Mouse (Mus musculus): ENCODE measurements around the gene Pxdc1. TPM values are rescaled to one million over a fixed set of nuclear protein-coding genes. Genes with fewer than 3 reads are reported as not detected.

The Pxdc1 gene
- total and polyA plus RNA-seq, 2 experiments from 2014 or later = 11.3 to 25.2 TPM

GRCm38 (mm10) chr13:34683762-34684488, 30.6 kb upstream of the Pxdc1 start:
- 93% methylated on average over 18 of the region's 18 CpGs for WGBS

GRCm38 (mm10) chr13:34683270-34683669, 30.0 kb upstream of the Pxdc1 start:
- no peak overlapping the region for H3K27ac ChIP-seq
- H3K9ac ChIP-seq (replicated peaks; ENCODE audit: low read length) = no peak overlapping the region
- ATAC-seq (no peak), DNase-seq (ENCODE audit: low spot score) (no peak)
- no peak for TF ChIP-seq CTCF (IDR thresholded peaks at IDR 0.05; ENCODE audit: low read depth)
- H3K4me1 ChIP-seq (ENCODE audit: insufficient read depth, low read length) = no peaks in the 10 kb centered on the region
- H3K4me2 ChIP-seq (ENCODE audit: low read depth, low read length) = no peak overlapping the region
- no peaks in the 10 kb centered on the region for H3K36me3 ChIP-seq (ENCODE audit: insufficient read depth, low read length)
- WGBS = 92% methylated on average over 9 of the region's 9 CpGs
- no peaks in the 10 kb centered on the region for H3K9me3 ChIP-seq (ENCODE audit: low read length)
- H3K27me3 ChIP-seq (ENCODE audit: insufficient read depth, low read length) = no peaks in the 10 kb centered on the region
- H3K4me3 ChIP-seq (ENCODE audit: low read length) = no peak overlapping the region

More at GRCm38 (mm10) chr13:34683762-34684488, 30.6 kb upstream of the Pxdc1 start:
- no peak for TF ChIP-seq CTCF (IDR thresholded peaks at IDR 0.05; ENCODE audit: low read depth)
- no peak overlapping the region for H3K9ac ChIP-seq (replicated peaks; ENCODE audit: low read length)
- H3K36me3 ChIP-seq (ENCODE audit: insufficient read depth, low read length) = no peaks in the 10 kb centered on the region
- no peak overlapping the region for H3K4me2 ChIP-seq (ENCODE audit: low read depth, low read length)
- DNase-seq (ENCODE audit: low spot score) = no peak
- H3K9me3 ChIP-seq (ENCODE audit: low read length) = no peaks in the 10 kb centered on the region
- H3K27ac ChIP-seq = no peak overlapping the region
- no peak for ATAC-seq
- no peaks in the 10 kb centered on the region for H3K27me3 ChIP-seq (ENCODE audit: insufficient read depth, low read length)
- no peak overlapping the region for H3K4me3 ChIP-seq (ENCODE audit: low read length)
- H3K4me1 ChIP-seq (ENCODE audit: insufficient read depth, low read length) = no peaks in the 10 kb centered on the region

DNA sequence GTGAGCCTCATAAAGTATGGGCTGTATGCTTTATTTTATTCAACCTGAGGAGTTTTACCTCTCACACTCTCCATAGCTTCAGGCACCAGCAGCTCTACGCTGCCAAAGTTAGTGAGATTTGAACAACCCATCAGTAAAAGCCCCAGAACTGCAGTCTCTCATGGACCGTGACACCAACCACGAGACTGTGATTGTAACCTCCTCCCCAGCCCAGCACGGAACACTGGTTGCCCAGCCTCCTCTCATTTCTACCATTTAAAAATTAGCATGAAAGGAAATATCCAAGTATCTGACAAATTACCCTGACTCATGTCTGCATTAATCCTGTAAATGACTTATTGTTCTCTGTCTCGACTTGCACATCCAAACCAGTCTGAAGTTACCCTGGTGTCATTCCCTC, 23.2 kb upstream of the Pxdc1 start:
- H3K4me2 ChIP-seq (ENCODE audit: low read depth, low read length) = no peak overlapping the region
- TF ChIP-seq CTCF (IDR thresholded peaks at IDR 0.05; ENCODE audit: low read depth) = no peak
- DNase-seq (ENCODE audit: low spot score) = no peak
- no peak overlapping the region for H3K4me3 ChIP-seq (ENCODE audit: low read length)
- H3K36me3 ChIP-seq (ENCODE audit: insufficient read depth, low read length) = no peaks in the 10 kb centered on the region
- H3K4me1 ChIP-seq (ENCODE audit: insufficient read depth, low read length) = peaks cover 12% of the 10 kb centered on the region
- 33% methylated on average over 5 of the region's 5 CpGs for WGBS
- H3K27ac ChIP-seq = no peak overlapping the region
- no peaks in the 10 kb centered on the region for H3K9me3 ChIP-seq (ENCODE audit: low read length)
- no peak overlapping the region for H3K9ac ChIP-seq (replicated peaks; ENCODE audit: low read length)
- H3K27me3 ChIP-seq (ENCODE audit: insufficient read depth, low read length) = no peaks in the 10 kb centered on the region
- ATAC-seq = no peak

- H3K36me3 ChIP-seq (ENCODE audit: insufficient read depth, low read length) = no peaks in the 10 kb centered on the region
- peak; percentile 48 for DNase-seq (ENCODE audit: low spot score)
- H3K4me3 ChIP-seq (ENCODE audit: low read length) = no peak overlapping the region
- peak; percentile 63; the same call in 1 of the 2 replicates for ATAC-seq
- no peaks in the 10 kb centered on the region for H3K27me3 ChIP-seq (ENCODE audit: insufficient read depth, low read length)
- H3K4me1 ChIP-seq (ENCODE audit: insufficient read depth, low read length) = peaks cover 12% of the 10 kb centered on the region
- TF ChIP-seq CTCF (IDR thresholded peaks at IDR 0.05; ENCODE audit: low read depth) = no peak
- peak overlapping the region; percentile 51; the same call in 1 of the 2 replicates for H3K27ac ChIP-seq
- H3K9ac ChIP-seq (replicated peaks; ENCODE audit: low read length) = no peak overlapping the region
- 12% methylated on average over 7 of the region's 7 CpGs for WGBS
- no peaks in the 10 kb centered on the region for H3K9me3 ChIP-seq (ENCODE audit: low read length)
- peak overlapping the region; percentile 33 for H3K4me2 ChIP-seq (ENCODE audit: low read depth, low read length)
Measured at GRCm38 (mm10) chr13:34675847-34676383, 22.6 kb upstream of the Pxdc1 start.

- Histone ChIP-seq H3K9me3 (ENCODE audit: low read length) (no peaks in the 10 kb centered on the region), H3K27me3 (ENCODE audit: insufficient read depth, low read length) (no peaks in the 10 kb centered on the region), H3K27ac (no peak overlapping the region), H3K4me2 (ENCODE audit: low read depth, low read length) (no peak overlapping the region), H3K9ac (replicated peaks; ENCODE audit: low read length) (no peak overlapping the region), H3K4me3 (ENCODE audit: low read length) (no peak overlapping the region), H3K4me1 (ENCODE audit: insufficient read depth, low read length) (peaks cover 17% of the 10 kb centered on the region), H3K36me3 (ENCODE audit: insufficient read depth, low read length) (no peaks in the 10 kb centered on the region)
- DNase-seq (ENCODE audit: low spot score) (no peak), ATAC-seq (no peak)
- WGBS = 89% methylated on average over 5 of the region's 5 CpGs
- no peak for TF ChIP-seq CTCF (IDR thresholded peaks at IDR 0.05; ENCODE audit: low read depth)
Measured at GRCm38 (mm10) chr13:34673354-34673753, 20.1 kb upstream of the Pxdc1 start.

DNA sequence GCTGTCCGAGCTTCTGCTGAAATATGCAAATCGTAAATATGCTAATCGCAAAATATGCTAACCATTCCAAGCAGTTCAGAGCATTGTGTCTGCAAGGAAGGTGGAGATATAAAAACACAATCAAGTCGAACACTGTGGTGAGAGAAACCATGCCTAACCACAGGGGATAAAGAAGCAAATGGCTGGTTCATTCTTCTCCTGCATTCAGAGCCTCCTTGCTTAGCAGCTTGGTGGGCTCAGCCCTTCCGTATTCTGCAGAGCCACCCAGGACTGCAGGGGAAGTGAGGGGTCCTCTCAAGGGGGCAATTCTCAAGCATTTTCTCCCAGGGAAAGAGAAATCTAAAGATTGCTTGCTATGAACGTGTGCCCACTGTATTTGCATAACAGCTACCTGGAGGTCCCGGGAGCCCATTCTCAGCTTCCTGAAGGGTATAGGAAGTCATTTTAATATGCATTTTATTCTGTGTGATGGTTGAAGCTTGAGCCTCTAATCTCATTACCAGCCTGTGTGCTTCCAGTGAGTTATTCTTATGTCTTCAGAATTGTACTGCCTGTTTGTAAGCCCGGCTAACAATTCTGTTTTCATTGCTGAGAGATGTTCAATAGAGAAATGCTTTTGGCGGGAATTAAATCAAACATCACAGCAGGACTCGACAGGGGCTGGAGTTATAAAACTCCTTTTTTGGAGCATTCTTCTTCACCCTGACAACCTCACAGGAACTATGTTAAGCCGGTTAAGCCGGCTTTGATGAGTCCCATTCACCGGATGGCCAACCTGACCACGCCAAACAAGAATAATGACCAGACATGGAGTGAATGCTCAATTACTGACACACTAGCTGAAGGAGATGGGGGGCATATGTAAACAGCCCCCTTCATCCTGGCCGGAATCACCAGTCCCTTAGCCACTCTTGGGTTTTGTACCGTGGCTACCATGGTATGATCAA, 16.9 kb upstream of the Pxdc1 start:
- WGBS = 28% methylated on average over 16 of the region's 16 CpGs
- Histone ChIP-seq H3K4me1 (ENCODE audit: insufficient read depth, low read length) (peaks cover 5% of the 10 kb centered on the region), H3K9me3 (ENCODE audit: low read length) (no peaks in the 10 kb centered on the region), H3K27ac (no peak overlapping the region; the same call in 1 of the 2 replicates), H3K4me3 (ENCODE audit: low read length) (no peak overlapping the region), H3K4me2 (ENCODE audit: low read depth, low read length) (0 out of 2 replicates have a peak overlapping the region, but pooled peaks have one; percentile 0), H3K9ac (replicated peaks; ENCODE audit: low read length) (no peak overlapping the region), H3K27me3 (ENCODE audit: insufficient read depth, low read length) (no peaks in the 10 kb centered on the region), H3K36me3 (ENCODE audit: insufficient read depth, low read length) (no peaks in the 10 kb centered on the region)
- ATAC-seq (peak; percentile 40; the same call in 1 of the 2 replicates), DNase-seq (ENCODE audit: low spot score) (no peak)
- TF ChIP-seq CTCF (IDR thresholded peaks at IDR 0.05; ENCODE audit: low read depth) = no peak

Measured in hindbrain, postnatal 0 days (tissue).